Mouse (Mus musculus): ENCODE measurements around the gene Nrxn2. TPM values are rescaled to one million over a fixed set of nuclear protein-coding genes. Genes with fewer than 3 reads are reported as not detected.

The Nrxn2 gene
- polyA plus RNA-seq, 1 experiment from 2014 or later = 16.0 TPM

Small RNA genes lying within 50 kb of the gene (microRNA-seq; reads per million reads assigned to microRNA genes)
- gene Gm26460 = not detected

Other genes with a start within 250 kb of the Nrxn2 start
- gene Majin, start 234.3 kb upstream of the Nrxn2 start, polyA plus RNA-seq (2016; fragmentation: Nextera tagmentation; extraction: Ambion mirVana) = not detected in 2 replicates
- gene Gpha2, start 192.4 kb upstream of the Nrxn2 start, polyA plus RNA-seq (2016; fragmentation: Nextera tagmentation; extraction: Ambion mirVana) = 0.74 TPM in 1 of 2 replicates, not detected in the other
- 61.3 and 66.1 TPM in 2 replicates for gene Ppp2r5b, start 182.9 kb upstream of the Nrxn2 start, polyA plus RNA-seq (2016; fragmentation: Nextera tagmentation; extraction: Ambion mirVana)
- 13.6 and 14.2 TPM in 2 replicates for gene Atg2a, start 177.1 kb upstream of the Nrxn2 start, polyA plus RNA-seq (2016; fragmentation: Nextera tagmentation; extraction: Ambion mirVana)
- gene Ehd1, start 142.0 kb upstream of the Nrxn2 start, polyA plus RNA-seq (2016; fragmentation: Nextera tagmentation; extraction: Ambion mirVana) = 90.8 and 96.9 TPM in 2 replicates
- 0.29 and 0.37 TPM in 2 replicates for gene Cdc42bpg, start 112.3 kb upstream of the Nrxn2 start, polyA plus RNA-seq (2016; fragmentation: Nextera tagmentation; extraction: Ambion mirVana)
- gene Men1, start 83.8 kb upstream of the Nrxn2 start, polyA plus RNA-seq (2016; fragmentation: Nextera tagmentation; extraction: Ambion mirVana) = 99.0 and 103 TPM in 2 replicates
- 14.6 and 14.7 TPM in 2 replicates for gene Map4k2, start 77.6 kb upstream of the Nrxn2 start, polyA plus RNA-seq (2016; fragmentation: Nextera tagmentation; extraction: Ambion mirVana)
- gene Sf1, start 55.0 kb upstream of the Nrxn2 start, polyA plus RNA-seq (2016; fragmentation: Nextera tagmentation; extraction: Ambion mirVana) = 193 and 205 TPM in 2 replicates
- 2.3 and 2.7 TPM in 2 replicates for gene Pygm, start 34.3 kb upstream of the Nrxn2 start, polyA plus RNA-seq (2016; fragmentation: Nextera tagmentation; extraction: Ambion mirVana)
- gene Rasgrp2, start 19.4 kb upstream of the Nrxn2 start, polyA plus RNA-seq (2016; fragmentation: Nextera tagmentation; extraction: Ambion mirVana) = 21.5 and 21.6 TPM in 2 replicates
- not detected in 2 replicates for gene Slc22a12, start 124.3 kb downstream of the Nrxn2 start, polyA plus RNA-seq (2016; fragmentation: Nextera tagmentation; extraction: Ambion mirVana)

Data from midbrain, embryonic 12.5 days (tissue).